Mouse (Mus musculus): ENCODE data around the gene Car9. TPM values are rescaled to one million over a fixed set of nuclear protein-coding genes. Genes with fewer than 3 reads are reported as not detected.

Car9 gene
- total and polyA plus RNA-seq, 3 experiments = 0.77 to 3.3 TPM; not detected in 1

- Histone ChIP-seq H3K27me3 (ENCODE audit: control insufficient read depth in 1 of 2, insufficient read depth in 2 of 2, low read length in 2 of 2) (peaks cover 0 to 3% of the 10 kb centered on the region in 2 experiments; a peak in 1 of 4 replicates), H3K27ac (ENCODE audit: control insufficient read depth, low read depth, low read length) (no peak overlapping the region), H3K4me3 (ENCODE audit: control insufficient read depth in 1 of 2, insufficient read depth in 1 of 2, low read depth in 2 of 2, low read length in 2 of 2) (no peak overlapping the region), H3K4me1 (ENCODE audit: control insufficient read depth in 1 of 2, insufficient read depth in 2 of 2, low read length in 2 of 2) (peaks cover 0 to 8% of the 10 kb centered on the region in 2 experiments; a peak in 2 of 4 replicates), H3K36me3 (ENCODE audit: control insufficient read depth in 1 of 2, insufficient read depth in 2 of 2, low read length in 2 of 2) (peaks cover 0 to 8% of the 10 kb centered on the region in 2 experiments; a peak in 2 of 4 replicates), H3K9me3 (replicated peaks; ENCODE audit: insufficient read depth, low read length) (no peaks in the 10 kb centered on the region), H3K79me2 (ENCODE audit: control insufficient read depth, insufficient read depth, low read length, poor library complexity) (no peaks in the 10 kb centered on the region), H3K9ac (ENCODE audit: control insufficient read depth, low read depth, low read length, poor library complexity, severe bottlenecking) (no peak overlapping the region)
- DNase-seq (ENCODE audit: low read depth, low spot score) = peak; percentile 68
- TF ChIP-seq ZMIZ1 (IDR thresholded peaks at IDR 0.05; ENCODE audit: low read depth, low read length) = no peak
- peak; percentile 57; the same call in 1 of the 2 replicates for TF ChIP-seq GATA1 (IDR thresholded peaks at IDR 0.05; ENCODE audit: low read depth, low read length)
- peak; percentile 74; the same call in 1 of the 2 replicates for TF ChIP-seq RCOR1 (IDR thresholded peaks at IDR 0.05; ENCODE audit: low read depth, low read length)
Observed at GRCm38 (mm10) chr4:43530081-43530501, 23.3 kb downstream of the Car9 start.

- peaks cover 0 to 8% of the 10 kb centered on the region in 2 experiments; a peak in 2 of 4 replicates for H3K4me1 ChIP-seq (ENCODE audit: control insufficient read depth in 1 of 2, insufficient read depth in 2 of 2, low read length in 2 of 2)
- H3K9me3 ChIP-seq (replicated peaks; ENCODE audit: insufficient read depth, low read length) = no peaks in the 10 kb centered on the region
- peak; percentile 92 for DNase-seq (ENCODE audit: low read depth, low spot score)
- peaks cover 0 to 3% of the 10 kb centered on the region in 2 experiments; a peak in 1 of 4 replicates for H3K27me3 ChIP-seq (ENCODE audit: control insufficient read depth in 1 of 2, insufficient read depth in 2 of 2, low read length in 2 of 2)
- TF ChIP-seq CHD1 (IDR thresholded peaks at IDR 0.05; ENCODE audit: low read depth, low read length) = no peak
- TF ChIP-seq TBP (IDR thresholded peaks at IDR 0.05; ENCODE audit: low read depth, low read length) = 0 out of 2 replicates have a peak, but pooled peaks have one; percentile 12
- TF ChIP-seq MAZ (IDR thresholded peaks at IDR 0.05; ENCODE audit: low read depth, low read length) = peak; percentile 39; the same call in 1 of the 2 replicates
- TF ChIP-seq MAX (IDR thresholded peaks at IDR 0.05; ENCODE audit: low read length) = peak; percentile 41; the same call in 1 of the 2 replicates
- TF ChIP-seq GATA1 (IDR thresholded peaks at IDR 0.05; ENCODE audit: low read depth, low read length) = 0 out of 2 replicates have a peak, but pooled peaks have one; percentile 58
- peak; percentile 78 for TF ChIP-seq RAD21 (IDR thresholded peaks at IDR 0.05; ENCODE audit: low read depth, low read length)
- TF ChIP-seq USF2 (IDR thresholded peaks at IDR 0.05; ENCODE audit: borderline replicate concordance in 1 of 2, insufficient read depth in 1 of 2, low read depth in 1 of 2, low read length in 2 of 2) = no peak
- no peak for TF ChIP-seq MEF2A (IDR thresholded peaks at IDR 0.05; ENCODE audit: extremely low read depth, insufficient replicate concordance, low read depth, low read length, poor library complexity, severe bottlenecking)
- peak; percentile 81 for TF ChIP-seq SMC3 (IDR thresholded peaks at IDR 0.05; ENCODE audit: low read depth, low read length)
- 0 out of 2 replicates have a peak, but pooled peaks have one; percentile 23 for TF ChIP-seq MYC (IDR thresholded peaks at IDR 0.05; ENCODE audit: low read depth, low read length)
- peak; percentile 77 to 92 (median 91) for TF ChIP-seq CTCF (IDR thresholded peaks at IDR 0.05 in 2 of 3, conservative IDR thresholded peaks at IDR 0.05 in 1 of 3; ENCODE audit: control insufficient read depth in 1 of 3, insufficient read depth in 1 of 3, low read depth in 2 of 3, low read length in 3 of 3, poor library complexity in 1 of 3, severe bottlenecking in 1 of 3)
- no peak for TF ChIP-seq CHD2 (IDR thresholded peaks at IDR 0.05; ENCODE audit: low read length)
- peak; percentile 88 for TF ChIP-seq SIN3A (IDR thresholded peaks at IDR 0.05; ENCODE audit: low read length)
- no peak for TF ChIP-seq ZKSCAN1 (IDR thresholded peaks at IDR 0.05; ENCODE audit: low read depth, low read length)
- no peak for TF ChIP-seq JUND (IDR thresholded peaks at IDR 0.05; ENCODE audit: low read depth, low read length)
- TF ChIP-seq EP300 (IDR thresholded peaks at IDR 0.05; ENCODE audit: low read depth in 1 of 2, low read length in 2 of 2) = 0 out of 4 replicates have a peak, but pooled peaks of 1 of the 2 experiments have one; percentile 8
- no peak for TF ChIP-seq POLR2A (IDR thresholded peaks at IDR 0.05; ENCODE audit: control insufficient read depth in 1 of 2, insufficient read depth in 1 of 2, low read depth in 1 of 2, low read length in 2 of 2, poor library complexity in 1 of 2)
- peak; percentile 78 for TF ChIP-seq ZC3H11A (IDR thresholded peaks at IDR 0.05; ENCODE audit: low read depth, low read length)
- no peak for TF ChIP-seq RCOR1 (IDR thresholded peaks at IDR 0.05; ENCODE audit: low read depth, low read length)
- TF ChIP-seq HCFC1 (IDR thresholded peaks at IDR 0.05; ENCODE audit: low read depth, low read length) = 0 out of 2 replicates have a peak, but pooled peaks have one; percentile 45
- TF ChIP-seq ZNF384 (IDR thresholded peaks at IDR 0.05; ENCODE audit: low read depth, low read length) = 0 out of 2 replicates have a peak, but pooled peaks have one; percentile 5
- no peak for TF ChIP-seq NELFE (IDR thresholded peaks at IDR 0.05; ENCODE audit: low read depth, low read length)
- TF ChIP-seq USF1 (IDR thresholded peaks at IDR 0.05; ENCODE audit: low read depth, low read length) = no peak
- peak; percentile 63; the same call in 1 of the 2 replicates for TF ChIP-seq POLR2AphosphoS2 (IDR thresholded peaks at IDR 0.05; ENCODE audit: low read length)
- 0 out of 2 replicates have a peak, but pooled peaks have one; percentile 42 for TF ChIP-seq ZMIZ1 (IDR thresholded peaks at IDR 0.05; ENCODE audit: low read depth, low read length)
- TF ChIP-seq TCF12 (IDR thresholded peaks at IDR 0.05; ENCODE audit: low read depth, low read length) = peak; percentile 24; the same call in 1 of the 2 replicates
- no peaks in the 10 kb centered on the region for H3K79me2 ChIP-seq (ENCODE audit: control insufficient read depth, insufficient read depth, low read length, poor library complexity)
- H3K4me3 ChIP-seq (ENCODE audit: control insufficient read depth in 1 of 2, insufficient read depth in 1 of 2, low read depth in 2 of 2, low read length in 2 of 2) = no peak overlapping the region
- no peak overlapping the region for H3K27ac ChIP-seq (ENCODE audit: control insufficient read depth, low read depth, low read length)
- H3K36me3 ChIP-seq (ENCODE audit: control insufficient read depth in 1 of 2, insufficient read depth in 2 of 2, low read length in 2 of 2) = peaks cover 0 to 8% of the 10 kb centered on the region in 2 experiments; a peak in 2 of 4 replicates
- H3K9ac ChIP-seq (ENCODE audit: control insufficient read depth, low read depth, low read length, poor library complexity, severe bottlenecking) = no peak overlapping the region
Observed at GRCm38 (mm10) chr4:43530581-43530980, 23.8 kb downstream of the Car9 start.
